Mouse (Mus musculus) ovary, adult 18-20 months (tissue): ENCODE data around the gene Fbxl17.

Experiments
- DNase-seq: peaks from one replicate; pipeline ENCODE4 v3.0.0; 2022; ENCODE audit warnings: low spot score, mixed read lengths

Gene Fbxl17

GRCm38 (mm10) chr17:63209151-63209550 lies 290.7 kb downstream of the Fbxl17 start:
- DNase-seq: no peak

GRCm38 (mm10) chr17:63208346-63208745 lies 291.5 kb downstream of the Fbxl17 start:
- no peak for DNase-seq

- no peak for DNase-seq
Observed at GRCm38 (mm10) chr17:63207714-63208113, 292.1 kb downstream of the Fbxl17 start.

- no peak for DNase-seq
Observed at GRCm38 (mm10) chr17:63205316-63205715, 294.5 kb downstream of the Fbxl17 start.

GRCm38 (mm10) chr17:63203582-63204190 lies 296.1 kb downstream of the Fbxl17 start:
- peak; percentile 12 for DNase-seq

- no peak for DNase-seq
Observed at GRCm38 (mm10) chr17:63198703-63199102, 301.1 kb downstream of the Fbxl17 start.

- DNase-seq: no peak
Observed at GRCm38 (mm10) chr17:63195496-63195895, 304.3 kb downstream of the Fbxl17 start.

- DNase-seq: no peak
Observed at GRCm38 (mm10) chr17:63193196-63193595, 306.6 kb downstream of the Fbxl17 start.

GRCm38 (mm10) chr17:63191345-63191744 lies 308.5 kb downstream of the Fbxl17 start:
- no peak for DNase-seq

GRCm38 (mm10) chr17:63189274-63189673 lies 310.5 kb downstream of the Fbxl17 start:
- no peak for DNase-seq

- DNase-seq: peak; percentile 7
Observed at GRCm38 (mm10) chr17:63185531-63185930, 314.3 kb downstream of the Fbxl17 start.

- no peak for DNase-seq
Observed at GRCm38 (mm10) chr17:63184844-63185504, 314.8 kb downstream of the Fbxl17 start.

- DNase-seq: no peak
Observed at GRCm38 (mm10) chr17:63183431-63183830, 316.4 kb downstream of the Fbxl17 start.

- DNase-seq: no peak
Observed at GRCm38 (mm10) chr17:63181661-63182060, 318.2 kb downstream of the Fbxl17 start.

- no peak for DNase-seq
Observed at GRCm38 (mm10) chr17:63180042-63180441, 319.8 kb downstream of the Fbxl17 start.

GRCm38 (mm10) chr17:63178331-63178730 lies 321.5 kb downstream of the Fbxl17 start:
- no peak for DNase-seq

- DNase-seq: no peak
Observed at GRCm38 (mm10) chr17:63176411-63176810, 323.4 kb downstream of the Fbxl17 start.

- DNase-seq: no peak
Observed at GRCm38 (mm10) chr17:63172697-63173096, 327.1 kb downstream of the Fbxl17 start.

- DNase-seq: no peak
Observed at GRCm38 (mm10) chr17:63171890-63172491, 327.8 kb downstream of the Fbxl17 start.

GRCm38 (mm10) chr17:63171264-63171663 lies 328.6 kb downstream of the Fbxl17 start:
- DNase-seq: no peak

GRCm38 (mm10) chr17:63168019-63168788 lies 331.6 kb downstream of the Fbxl17 start:
- DNase-seq: no peak

GRCm38 (mm10) chr17:63167248-63167647 lies 332.6 kb downstream of the Fbxl17 start:
- DNase-seq: no peak

- DNase-seq: no peak
Observed at GRCm38 (mm10) chr17:63166692-63167091, 333.1 kb downstream of the Fbxl17 start.
